Mouse (Mus musculus): ENCODE measurements around the gene H2-Eb2. TPM values are rescaled to one million over a fixed set of nuclear protein-coding genes. Genes with fewer than 3 reads are reported as not detected.

Gene H2-Eb2
- polyA plus RNA-seq, 1 experiment, result not detected

GRCm38 (mm10) chr17:34383212-34383611 lies 57.7 kb downstream of the H2-Eb2 start:
- 80% methylated on average over 7 of the region's 7 CpGs for WGBS
- TF ChIP-seq POLR2A (IDR thresholded peaks at IDR 0.05; ENCODE audit: insufficient read depth, low read depth, low read length) (no peak), CTCF (IDR thresholded peaks at IDR 0.05; ENCODE audit: insufficient read depth, low read depth, low read length) (no peak)
- Histone ChIP-seq H3K4me3 (ENCODE audit: insufficient read depth, low read depth, low read length) (no peak overlapping the region), H3K27ac (ENCODE audit: insufficient read depth, low read depth, low read length) (no peak overlapping the region), H3K4me1 (ENCODE audit: control insufficient read depth, insufficient read depth, low read length) (peaks cover 14% of the 10 kb centered on the region)

- H3K4me1 ChIP-seq (ENCODE audit: control insufficient read depth, insufficient read depth, low read length), result peaks cover 14% of the 10 kb centered on the region
- 21% methylated on average over 3 of the region's 3 CpGs for WGBS
- no peak overlapping the region for H3K27ac ChIP-seq (ENCODE audit: insufficient read depth, low read depth, low read length)
- no peak overlapping the region for H3K4me3 ChIP-seq (ENCODE audit: insufficient read depth, low read depth, low read length)
- TF ChIP-seq CTCF (IDR thresholded peaks at IDR 0.05; ENCODE audit: insufficient read depth, low read depth, low read length) (no peak), POLR2A (IDR thresholded peaks at IDR 0.05; ENCODE audit: insufficient read depth, low read depth, low read length) (no peak)
Observed at GRCm38 (mm10) chr17:34384699-34385098, 59.2 kb downstream of the H2-Eb2 start.

DNA sequence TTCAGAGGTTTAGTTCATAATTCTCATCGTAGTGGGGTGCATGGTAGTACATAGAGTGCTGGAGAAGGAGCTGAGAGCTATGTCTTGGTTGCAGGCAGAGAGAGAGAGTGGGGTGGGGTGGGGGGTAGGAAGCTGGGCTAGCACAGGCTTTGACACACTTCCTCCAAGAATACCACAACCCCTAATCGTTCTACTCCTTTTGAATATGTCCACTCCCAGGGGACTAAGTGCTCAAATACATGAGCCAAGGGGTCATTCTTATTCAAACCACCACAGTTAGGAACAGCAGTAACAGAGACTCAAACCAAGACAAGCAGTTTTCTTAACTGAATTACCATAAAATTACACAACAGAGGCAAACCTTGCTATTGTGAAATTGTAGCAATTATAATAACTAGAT lies 61.2 kb downstream of the H2-Eb2 start:
- no peak overlapping the region for H3K27ac ChIP-seq (ENCODE audit: insufficient read depth, low read depth, low read length)
- H3K4me3 ChIP-seq (ENCODE audit: insufficient read depth, low read depth, low read length), result no peak overlapping the region
- no peak for TF ChIP-seq POLR2A (IDR thresholded peaks at IDR 0.05; ENCODE audit: insufficient read depth, low read depth, low read length)
- no peak for TF ChIP-seq CTCF (IDR thresholded peaks at IDR 0.05; ENCODE audit: insufficient read depth, low read depth, low read length)
- 55% methylated on average over 2 of the region's 2 CpGs for WGBS
- H3K4me1 ChIP-seq (ENCODE audit: control insufficient read depth, insufficient read depth, low read length), result peaks cover 14% of the 10 kb centered on the region

DNA sequence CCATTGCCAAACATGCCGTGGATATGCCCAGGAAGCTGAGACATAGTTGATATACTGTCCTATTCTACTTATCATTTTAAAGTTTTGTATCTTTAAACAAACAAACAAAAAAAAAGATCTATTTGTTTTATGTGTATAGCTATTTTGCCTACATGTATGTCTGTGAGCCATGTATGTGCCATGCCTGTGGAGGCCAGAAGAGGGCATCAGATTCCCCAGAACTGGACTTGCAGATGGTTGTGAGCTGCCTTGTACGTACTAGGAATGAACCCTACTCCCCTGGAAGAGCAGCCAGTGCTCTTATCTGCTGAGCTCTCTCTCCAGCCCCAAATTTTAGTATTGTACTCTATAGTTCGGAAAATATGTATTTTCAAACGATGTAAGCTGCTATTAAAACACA lies 63.0 kb downstream of the H2-Eb2 start:
- WGBS, result 39% methylated on average over 4 of the region's 4 CpGs
- Histone ChIP-seq H3K27ac (ENCODE audit: insufficient read depth, low read depth, low read length) (no peak overlapping the region), H3K4me3 (ENCODE audit: insufficient read depth, low read depth, low read length) (no peak overlapping the region), H3K4me1 (ENCODE audit: control insufficient read depth, insufficient read depth, low read length) (peaks cover 18% of the 10 kb centered on the region)
- TF ChIP-seq POLR2A (IDR thresholded peaks at IDR 0.05; ENCODE audit: insufficient read depth, low read depth, low read length) (no peak), CTCF (IDR thresholded peaks at IDR 0.05; ENCODE audit: insufficient read depth, low read depth, low read length) (no peak)

Other genes with a start within 250 kb of the H2-Eb2 start
- gene H2-Oa, start 233.3 kb upstream of the H2-Eb2 start, polyA plus RNA-seq (2012; ENCODE audit: insufficient read depth, insufficient read length, low replicate concordance, missing spikeins), result not detected in 2 replicates
- gene H2-DMa, start 206.1 kb upstream of the H2-Eb2 start, polyA plus RNA-seq (2012; ENCODE audit: insufficient read depth, insufficient read length, low replicate concordance, missing spikeins), result not detected in 2 replicates
- 233 TPM in 1 of 2 replicates, not detected in the other for gene Brd2, start 203.0 kb upstream of the H2-Eb2 start, polyA plus RNA-seq (2012; ENCODE audit: insufficient read depth, insufficient read length, low replicate concordance, missing spikeins)
- not detected in 2 replicates for gene H2-DMb2, start 182.4 kb upstream of the H2-Eb2 start, polyA plus RNA-seq (2012; ENCODE audit: insufficient read depth, insufficient read length, low replicate concordance, missing spikeins)
- not detected in 2 replicates for gene H2-DMb1, start 172.6 kb upstream of the H2-Eb2 start, polyA plus RNA-seq (2012; ENCODE audit: insufficient read depth, insufficient read length, low replicate concordance, missing spikeins)
- gene Tap1, start 138.1 kb upstream of the H2-Eb2 start, polyA plus RNA-seq (2012; ENCODE audit: insufficient read depth, insufficient read length, low replicate concordance, missing spikeins), result not detected in 2 replicates
- 272 TPM in 1 of 2 replicates, not detected in the other for gene Psmb9, start 137.9 kb upstream of the H2-Eb2 start, polyA plus RNA-seq (2012; ENCODE audit: insufficient read depth, insufficient read length, low replicate concordance, missing spikeins)
- gene Psmb8, start 127.9 kb upstream of the H2-Eb2 start, polyA plus RNA-seq (2012; ENCODE audit: insufficient read depth, insufficient read length, low replicate concordance, missing spikeins), result not detected in 2 replicates
- 159 TPM in 1 of 2 replicates, not detected in the other for gene Tap2, start 122.1 kb upstream of the H2-Eb2 start, polyA plus RNA-seq (2012; ENCODE audit: insufficient read depth, insufficient read length, low replicate concordance, missing spikeins)
- not detected in 2 replicates for gene H2-Ob, start 86.8 kb upstream of the H2-Eb2 start, polyA plus RNA-seq (2012; ENCODE audit: insufficient read depth, insufficient read length, low replicate concordance, missing spikeins)
- not detected in 2 replicates for gene H2-Ab1, start 68.0 kb upstream of the H2-Eb2 start, polyA plus RNA-seq (2012; ENCODE audit: insufficient read depth, insufficient read length, low replicate concordance, missing spikeins)
- gene H2-Aa, start 37.8 kb upstream of the H2-Eb2 start, polyA plus RNA-seq (2012; ENCODE audit: insufficient read depth, insufficient read length, low replicate concordance, missing spikeins), result 508 and 641 TPM in 2 replicates
- 452 TPM in 1 of 2 replicates, not detected in the other for gene H2-Eb1, start 19.8 kb upstream of the H2-Eb2 start, polyA plus RNA-seq (2012; ENCODE audit: insufficient read depth, insufficient read length, low replicate concordance, missing spikeins)
- gene Btnl2, start 29.2 kb downstream of the H2-Eb2 start, polyA plus RNA-seq (2012; ENCODE audit: insufficient read depth, insufficient read length, low replicate concordance, missing spikeins), result not detected in 2 replicates
- gene Btnl1, start 51.5 kb downstream of the H2-Eb2 start, polyA plus RNA-seq (2012; ENCODE audit: insufficient read depth, insufficient read length, low replicate concordance, missing spikeins), result not detected in 2 replicates
- not detected in 2 replicates for gene BC051142, start 73.2 kb downstream of the H2-Eb2 start, polyA plus RNA-seq (2012; ENCODE audit: insufficient read depth, insufficient read length, low replicate concordance, missing spikeins)
- not detected in 2 replicates for gene Btnl4, start 151.7 kb downstream of the H2-Eb2 start, polyA plus RNA-seq (2012; ENCODE audit: insufficient read depth, insufficient read length, low replicate concordance, missing spikeins)
- not detected in 2 replicates for gene Btnl6, start 191.7 kb downstream of the H2-Eb2 start, polyA plus RNA-seq (2012; ENCODE audit: insufficient read depth, insufficient read length, low replicate concordance, missing spikeins)
- gene Notch4, start 238.6 kb downstream of the H2-Eb2 start, polyA plus RNA-seq (2012; ENCODE audit: insufficient read depth, insufficient read length, low replicate concordance, missing spikeins), result not detected in 2 replicates

Data from olfactory bulb, adult 2 months (tissue).